Mouse (Mus musculus) adrenal gland, adult 8-10 months (tissue): Measurements from ENCODE around the gene Umad1. TPM values are rescaled to one million over a fixed set of nuclear protein-coding genes. Genes with fewer than 3 reads are reported as not detected.
"Not testable (repeated sequence)": the region's sequence is repeated elsewhere in the genome, so short reads cannot be mapped to it uniquely, and the experiment has no call there.

Experiments used
- DNase-seq: peaks from one replicate; pipeline ENCODE4 v3.0.0; 2022
- total RNA-seq, 4 experiments: library from RNA; stranded (reverse); gene quantifications; 2 replicates each; pipeline ENCODE4 v1.2.4; 2022

Gene Umad1
- total RNA-seq, 4 experiments from 2014 or later: 18.4 to 23.3 (median 22.1) TPM

DNA sequence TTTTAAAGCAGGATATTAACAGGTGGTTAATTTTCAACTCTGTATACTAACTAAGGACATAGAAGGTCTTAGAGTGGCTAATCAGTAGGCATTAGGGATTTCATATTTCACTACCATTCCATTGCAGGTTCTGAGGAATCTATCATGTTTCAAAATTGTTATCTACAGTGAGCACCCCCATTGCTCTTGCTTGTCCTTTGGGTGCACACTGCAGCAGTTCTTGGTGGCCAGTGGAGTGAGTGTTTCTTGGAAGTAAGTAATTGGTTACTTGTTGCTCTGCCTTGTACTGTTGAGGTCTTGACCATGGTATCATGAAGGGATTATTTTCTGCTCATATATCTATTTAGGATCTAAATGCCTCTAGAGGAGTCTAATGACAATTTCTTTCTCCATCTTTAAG, 57.1 kb downstream of the Umad1 start:
- no peak for DNase-seq

DNA sequence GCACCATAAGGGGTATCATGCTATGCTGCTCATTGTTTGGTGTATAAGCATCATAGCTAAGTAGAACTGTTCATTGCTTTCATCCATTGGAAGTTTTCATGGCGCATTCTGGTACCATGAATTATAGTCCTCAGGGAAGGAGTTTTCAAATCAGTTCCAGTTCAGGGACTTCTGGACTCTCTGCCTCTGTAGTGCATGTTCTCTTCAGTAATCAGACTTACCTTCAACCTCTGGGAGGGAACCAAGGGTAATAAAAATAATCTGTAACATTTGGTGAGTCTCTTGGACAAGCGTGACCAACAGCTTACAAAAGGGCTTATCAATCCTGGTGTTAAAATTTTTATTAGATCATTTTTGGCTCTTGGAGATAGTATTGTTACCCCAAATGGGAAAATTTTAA, 60.5 kb downstream of the Umad1 start:
- DNase-seq: no peak

DNA sequence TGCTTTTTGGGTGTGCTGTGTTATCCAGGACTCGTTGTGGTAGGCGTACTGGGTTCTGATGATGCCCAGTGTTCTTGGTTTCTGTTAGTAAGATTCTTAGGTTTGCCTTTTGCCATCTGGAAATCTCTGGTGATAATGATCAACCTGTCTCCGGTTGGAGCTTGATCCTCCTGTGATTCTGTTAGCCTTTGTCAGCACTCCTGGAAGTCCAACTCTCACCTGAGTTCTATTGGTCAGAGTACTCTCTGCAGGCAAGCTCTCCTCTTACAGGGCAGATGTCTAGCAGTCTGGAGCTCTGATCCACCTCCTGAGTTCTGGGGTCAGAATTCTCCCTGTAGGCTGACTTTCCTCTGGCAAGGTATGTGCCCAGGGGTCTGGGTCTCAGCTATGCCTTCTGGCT, 72.4 kb downstream of the Umad1 start:
- DNase-seq: not testable (repeated sequence)

DNA sequence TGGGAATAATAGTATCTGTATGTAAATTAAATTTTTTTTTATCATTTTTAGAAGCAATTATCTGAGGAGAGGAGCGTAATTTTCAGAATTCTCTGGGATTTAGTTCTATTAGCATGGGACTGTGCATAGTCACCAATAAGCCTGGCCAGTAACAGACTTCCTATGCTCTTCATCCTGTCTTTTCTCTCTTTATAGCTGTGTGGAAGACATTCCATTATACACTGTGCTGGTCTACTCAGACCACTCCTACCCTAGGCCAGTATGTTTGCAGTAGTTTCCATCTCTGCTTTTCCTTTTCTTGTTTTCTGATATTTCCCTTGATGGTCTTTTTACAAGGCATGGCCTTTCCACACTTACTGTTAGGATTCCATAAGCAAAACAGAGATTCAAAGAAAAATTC, 74.3 kb downstream of the Umad1 start:
- DNase-seq: no peak

DNA sequence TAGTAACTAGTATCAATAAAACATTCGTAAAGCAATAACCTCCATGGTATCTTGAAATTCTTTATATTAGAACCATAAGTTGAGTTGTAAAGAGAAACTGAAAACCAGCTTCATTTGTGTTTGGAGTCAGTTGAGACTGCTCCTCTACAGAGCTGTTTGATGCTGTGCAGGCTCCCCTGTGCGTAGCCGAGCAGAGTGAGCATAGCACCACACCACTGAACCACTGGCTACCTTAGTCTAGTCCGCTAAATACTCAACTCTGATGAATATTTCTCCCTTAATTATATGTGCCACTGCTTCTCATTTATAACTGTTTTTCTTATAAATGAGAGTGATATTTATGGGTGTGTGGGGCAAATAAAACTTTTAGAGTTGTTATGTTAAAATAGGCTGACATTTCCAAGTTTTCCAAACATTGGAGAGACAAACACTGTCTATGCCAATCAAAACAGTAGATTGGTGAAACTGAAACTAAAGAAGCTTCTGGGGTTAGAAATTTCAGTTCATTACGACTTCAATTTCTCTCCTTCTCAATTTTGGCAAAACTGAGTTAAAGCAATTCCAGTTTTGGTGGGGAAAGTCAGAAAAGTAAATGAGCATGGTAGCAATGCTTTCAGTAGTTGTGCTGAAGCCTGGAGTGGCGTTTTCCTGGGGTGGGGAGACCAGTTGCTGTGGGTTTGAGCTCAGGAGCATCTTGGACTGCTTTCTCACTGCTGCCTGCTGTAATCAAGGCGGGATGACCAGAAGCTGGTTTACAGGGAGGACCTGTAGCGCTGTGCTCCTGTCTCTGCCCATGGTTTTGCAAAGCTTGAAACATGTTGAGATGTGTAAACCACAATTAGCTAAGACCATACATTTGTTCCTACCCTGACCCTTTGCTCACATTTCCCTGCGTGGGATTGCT, 77.7 kb downstream of the Umad1 start:
- DNase-seq: no peak

DNA sequence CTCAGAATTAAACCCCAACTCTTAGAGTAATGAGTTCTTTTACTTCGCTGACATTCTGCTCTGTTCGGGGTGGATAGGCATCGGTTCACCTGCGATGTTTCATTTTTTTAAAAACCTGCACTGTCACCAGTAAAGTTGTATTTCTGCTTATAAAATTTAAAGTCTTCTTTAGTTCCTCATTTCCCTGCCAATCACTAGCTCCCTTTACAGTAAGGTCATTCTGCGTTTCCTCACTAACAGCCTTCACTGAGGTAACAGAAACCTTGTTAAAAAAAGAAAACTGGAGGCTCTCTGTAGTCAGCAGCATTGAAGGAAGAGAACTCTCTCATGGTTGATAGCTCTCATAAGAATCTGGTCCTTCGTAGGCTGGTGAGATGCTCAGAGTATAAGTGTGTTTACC, 80.4 kb downstream of the Umad1 start:
- no peak for DNase-seq

DNA sequence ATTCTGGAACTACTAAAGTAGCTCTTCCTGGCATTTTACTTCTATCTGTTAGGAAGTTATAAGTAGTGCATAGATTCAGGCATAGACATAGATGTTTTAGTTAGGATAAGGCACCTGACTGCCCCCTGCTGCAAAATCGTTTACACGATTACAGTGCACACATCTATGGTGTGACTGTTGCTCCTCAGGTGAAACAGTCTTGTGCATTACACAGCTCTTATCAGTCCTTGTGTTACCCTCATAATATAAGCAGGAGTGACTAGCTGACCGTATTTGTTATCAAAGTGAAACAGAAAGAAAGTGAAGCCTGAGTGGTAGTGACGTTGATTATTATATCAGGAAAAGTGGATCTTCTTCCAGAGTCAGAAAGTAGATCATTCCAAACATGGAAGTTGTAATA, 84.2 kb downstream of the Umad1 start:
- no peak for DNase-seq

DNA sequence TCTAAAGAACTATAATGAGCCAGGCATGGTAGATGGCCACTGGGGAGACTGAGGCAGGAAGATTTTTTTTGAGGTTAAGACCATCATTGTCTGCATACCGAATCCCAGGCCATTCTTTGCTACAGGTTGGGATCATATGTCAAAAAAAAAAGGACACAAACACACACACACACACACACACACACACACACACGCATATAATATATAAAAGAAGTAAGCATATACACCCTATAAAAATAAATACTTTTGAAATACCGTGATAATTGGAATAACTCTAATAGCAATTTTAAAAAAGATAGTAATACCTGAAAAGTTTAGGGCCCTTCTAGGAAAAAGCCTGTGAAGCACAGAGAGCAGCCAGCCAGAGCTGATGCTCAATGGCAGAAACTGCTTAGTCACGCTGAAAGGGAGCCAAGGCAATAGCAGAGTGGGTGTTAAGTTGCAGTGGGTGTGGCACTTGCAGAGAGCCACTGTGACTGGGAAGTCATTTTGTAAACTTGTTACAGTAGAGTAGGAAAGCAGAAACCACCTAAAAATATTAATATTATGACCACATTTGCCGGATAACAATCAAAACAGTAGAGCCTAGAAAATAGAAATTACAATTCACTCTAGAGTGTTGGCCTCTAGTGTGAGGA, 86.2 kb downstream of the Umad1 start:
- DNase-seq: no peak

DNA sequence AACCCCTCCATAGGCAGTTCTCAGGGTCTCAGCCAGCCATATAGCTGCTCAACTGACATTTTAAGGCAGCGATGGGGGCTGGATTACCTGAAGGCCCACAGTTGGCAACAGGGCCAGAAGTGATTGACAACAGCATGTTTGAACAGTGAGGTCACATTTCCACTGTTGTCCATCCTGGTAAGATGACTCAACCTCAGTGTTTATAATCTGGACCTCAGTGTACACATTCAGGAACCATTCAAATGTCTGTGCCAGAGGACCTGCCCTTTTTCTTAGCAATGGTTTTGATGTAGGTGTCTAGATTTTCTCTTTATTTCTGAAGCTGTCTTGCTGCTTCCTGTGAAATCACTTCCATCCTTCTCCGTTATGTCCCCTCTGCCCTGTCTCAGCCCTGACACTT, 88.1 kb downstream of the Umad1 start:
- DNase-seq: no peak

DNA sequence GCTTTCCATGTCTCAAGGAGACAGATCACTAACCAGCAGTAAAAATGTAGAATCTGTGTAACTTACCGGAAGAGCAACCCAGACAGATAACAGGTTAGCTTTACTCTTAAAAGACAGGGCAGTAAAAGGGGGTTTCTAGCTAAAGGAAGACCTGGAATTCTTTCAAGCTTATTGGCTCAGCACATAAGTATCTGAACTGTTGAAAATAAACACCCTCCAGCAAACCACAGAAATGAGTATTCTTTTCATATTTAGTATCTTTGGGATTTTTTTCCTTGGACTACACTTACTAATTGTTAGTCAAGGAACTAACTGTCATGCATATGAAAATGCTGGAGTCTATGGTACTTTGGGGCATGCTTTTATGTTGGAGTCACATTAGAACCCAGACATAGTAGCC, 89.3 kb downstream of the Umad1 start:
- DNase-seq: no peak

DNA sequence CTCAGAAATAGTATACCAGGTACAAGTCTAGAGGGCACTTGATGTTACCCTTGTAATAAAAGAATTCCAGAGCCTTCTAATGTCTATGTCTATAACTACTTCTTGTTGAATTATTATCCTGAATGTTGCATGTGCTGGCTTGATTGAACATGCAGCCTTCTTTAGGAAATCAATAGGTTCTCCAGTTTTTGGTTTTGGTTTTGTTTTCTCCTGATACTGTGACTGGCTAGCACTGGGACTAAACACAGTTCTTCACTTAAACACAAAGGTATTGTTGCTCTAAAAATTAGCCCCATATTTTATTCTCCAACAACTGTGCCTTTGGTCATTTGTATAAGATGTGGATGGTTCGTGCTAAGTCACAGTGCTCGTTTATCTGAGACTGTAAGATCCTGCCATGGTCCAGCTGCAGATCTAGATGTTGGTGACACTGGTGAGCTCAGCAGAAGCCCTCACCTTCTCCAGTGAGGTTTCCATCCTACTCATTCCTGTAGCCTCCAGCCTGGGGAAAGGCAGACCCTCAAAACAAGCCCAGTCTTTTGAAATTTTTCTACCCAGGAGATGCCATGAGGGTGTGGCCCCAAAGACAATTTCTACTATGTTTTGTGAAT, 90.1 kb downstream of the Umad1 start:
- DNase-seq: no peak

DNA sequence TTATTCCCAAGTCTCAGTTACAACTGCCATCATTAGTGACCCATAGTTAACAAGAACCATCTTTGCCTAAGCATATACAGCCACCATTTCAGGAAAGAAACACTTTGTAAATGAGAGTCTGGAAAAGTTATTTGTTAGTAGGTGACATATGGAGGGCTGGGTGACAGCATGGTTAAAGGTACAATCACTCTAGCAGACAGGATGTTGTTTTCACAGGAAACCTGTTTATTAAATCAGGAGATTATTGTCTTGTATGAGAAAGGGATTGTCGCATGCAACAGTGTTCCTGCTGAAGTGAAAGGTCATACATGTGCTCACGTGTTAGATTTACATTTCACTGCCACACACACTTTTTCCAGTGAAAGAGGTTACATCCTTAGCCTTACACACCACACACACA, 92.4 kb downstream of the Umad1 start:
- DNase-seq: no peak

DNA sequence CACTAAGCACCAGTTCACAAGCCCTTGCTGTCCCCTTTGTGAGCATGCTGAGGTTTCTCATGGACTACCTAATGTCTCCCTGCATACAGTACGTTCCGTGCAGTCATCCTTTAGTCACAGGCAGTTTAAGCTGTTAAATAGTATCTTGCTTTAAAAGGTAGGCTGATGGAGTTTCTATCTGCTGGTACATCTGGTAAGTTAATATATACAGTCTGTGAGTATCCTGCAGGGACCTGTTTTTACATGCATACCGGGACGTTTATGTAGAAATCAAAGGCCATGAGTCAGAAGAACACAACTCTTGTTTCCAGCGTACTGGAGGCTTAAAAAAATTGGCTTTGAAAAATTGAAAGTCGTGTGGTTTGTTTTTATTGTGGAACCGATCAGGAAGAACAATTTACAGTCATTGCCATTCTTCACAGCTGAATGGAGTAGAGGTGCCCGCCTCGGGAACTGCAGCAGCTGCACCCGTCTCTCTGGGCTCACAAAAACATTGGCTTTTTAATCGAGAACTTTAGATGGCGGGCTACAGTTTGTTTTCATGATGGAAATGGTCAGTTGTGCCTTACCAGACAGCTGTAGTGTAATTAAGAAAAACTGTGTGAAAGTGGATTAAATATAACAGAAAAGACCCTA, 93.6 kb downstream of the Umad1 start:
- no peak for DNase-seq

DNA sequence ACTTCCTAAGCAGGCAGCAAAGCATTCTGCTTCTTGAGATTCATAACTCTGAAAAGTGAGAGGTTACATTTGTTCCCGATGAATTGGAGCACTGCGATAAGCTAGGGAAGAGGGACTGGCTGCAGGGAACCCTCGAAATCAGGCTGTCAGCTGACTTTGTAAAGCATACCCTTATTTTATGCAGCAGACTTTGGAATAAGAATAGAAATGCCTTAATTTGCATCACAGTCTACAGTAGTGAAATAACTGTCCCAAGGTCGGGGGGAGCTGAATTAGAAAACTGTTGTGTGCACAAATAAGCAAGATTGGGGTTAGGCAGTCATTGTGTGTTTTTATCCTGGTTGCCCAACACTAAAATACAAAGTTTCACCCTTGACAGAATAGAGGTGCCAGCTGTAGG, 94.4 kb downstream of the Umad1 start:
- DNase-seq: no peak

DNA sequence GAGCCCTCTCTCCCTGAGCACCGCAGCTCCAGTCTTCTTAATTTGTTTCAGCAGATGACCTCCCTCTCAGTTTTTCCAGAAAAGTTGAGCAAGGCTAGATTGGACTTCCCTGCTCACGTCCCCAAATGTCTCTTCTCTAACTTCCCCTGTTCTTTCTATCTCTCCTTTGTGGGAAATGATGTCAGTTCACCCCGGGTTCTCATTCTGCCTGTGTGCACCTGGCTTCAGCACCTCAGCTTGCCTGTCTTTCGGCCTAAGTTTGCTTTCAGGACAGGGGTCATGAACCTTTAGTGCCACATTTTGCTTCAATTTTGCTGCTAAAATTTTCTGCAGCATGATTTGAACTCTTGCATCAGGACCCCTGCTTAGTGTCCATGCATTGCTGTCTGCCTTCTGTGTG, 95.8 kb downstream of the Umad1 start:
- no peak for DNase-seq

DNA sequence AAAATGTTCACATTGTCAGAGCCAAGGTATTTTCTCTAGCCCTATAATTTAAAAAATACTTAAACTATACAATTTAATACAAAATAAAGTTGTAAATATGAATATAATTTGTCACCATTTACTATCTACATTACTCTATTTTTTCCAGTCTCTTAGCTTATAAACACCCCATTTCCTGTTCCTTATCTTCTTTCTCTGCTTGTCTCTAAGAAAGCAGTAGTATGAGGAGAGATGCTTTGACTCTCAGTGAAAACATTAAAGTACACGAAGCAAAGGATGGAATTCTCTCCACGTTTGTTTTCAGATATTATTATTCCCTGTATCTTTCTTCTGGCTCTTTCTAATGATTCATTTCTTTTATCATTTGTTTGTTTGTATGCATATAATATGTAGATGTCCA, 99.1 kb downstream of the Umad1 start:
- DNase-seq: no peak

DNA sequence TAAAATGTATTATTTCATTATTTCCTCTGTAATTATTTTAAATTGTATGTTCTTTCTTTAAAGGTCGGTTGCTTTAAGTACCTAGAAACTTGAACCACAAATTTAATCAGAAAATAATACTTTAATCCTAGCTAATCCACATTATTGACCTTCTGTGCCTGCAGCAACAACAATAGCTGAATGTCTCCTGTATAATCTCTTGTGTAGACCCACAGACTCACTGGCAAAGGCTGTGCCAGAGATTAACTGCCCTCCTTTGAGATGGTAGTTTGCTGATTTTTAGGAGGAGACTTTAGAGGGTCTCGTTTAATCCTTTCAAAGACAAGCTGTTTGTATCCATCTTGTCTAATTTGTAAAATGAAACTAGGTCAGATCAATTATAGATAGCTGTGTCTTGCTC, 99.7 kb downstream of the Umad1 start:
- no peak for DNase-seq

DNA sequence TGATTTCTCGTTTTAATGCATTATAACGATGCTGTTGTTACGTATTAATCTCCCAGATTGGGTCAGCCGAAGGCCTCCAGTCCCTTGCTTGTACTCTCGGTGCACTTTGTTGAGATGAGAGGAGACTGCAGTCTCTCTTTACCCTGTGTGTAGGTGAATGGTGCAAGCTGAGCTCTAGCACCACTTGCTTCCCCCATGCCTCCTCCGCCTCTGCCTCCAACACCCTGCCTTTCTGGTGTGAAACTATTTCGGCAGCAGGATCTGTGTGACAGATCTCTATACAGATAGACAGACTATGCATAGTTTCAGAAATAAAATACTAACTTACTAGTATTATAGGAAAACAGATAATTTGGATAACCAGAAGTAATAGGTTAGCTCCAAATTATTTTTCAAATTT, 101.7 kb downstream of the Umad1 start:
- no peak for DNase-seq

DNA sequence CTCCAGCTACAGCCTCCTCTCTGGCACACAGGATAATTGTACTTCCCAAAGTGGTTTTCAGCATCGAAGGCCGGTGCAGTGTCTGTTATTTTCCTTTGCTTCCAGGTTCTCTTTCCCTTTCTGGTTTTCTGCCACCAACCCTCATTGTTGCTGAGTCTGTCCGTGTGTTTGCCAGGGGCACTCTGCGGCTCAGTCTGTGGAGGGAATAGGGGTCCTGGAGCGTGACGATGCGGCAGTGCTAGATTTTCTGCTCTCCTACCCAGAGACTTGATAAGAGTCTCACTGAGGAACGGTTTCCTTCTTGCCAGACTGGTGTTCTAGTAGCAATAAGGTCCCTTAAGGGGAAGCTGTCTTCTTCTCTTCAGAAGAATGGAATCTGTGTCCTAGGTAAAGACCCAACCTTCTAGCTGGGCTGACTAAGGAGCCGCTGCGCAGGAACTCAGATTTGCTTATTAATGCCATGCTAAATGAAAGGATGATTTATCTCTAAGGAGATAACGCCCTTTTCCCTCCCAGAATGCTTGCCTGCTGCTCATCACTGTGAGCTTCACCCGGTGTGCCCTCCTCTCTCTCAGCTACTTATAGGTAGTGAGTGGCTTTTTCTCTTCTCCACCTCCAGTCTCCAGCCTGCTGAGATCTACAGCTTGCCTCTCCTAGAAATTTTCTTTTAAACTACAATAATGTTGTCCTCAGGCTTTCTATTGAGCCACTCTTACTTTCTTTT, 105.1 kb downstream of the Umad1 start:
- DNase-seq: no peak

DNA sequence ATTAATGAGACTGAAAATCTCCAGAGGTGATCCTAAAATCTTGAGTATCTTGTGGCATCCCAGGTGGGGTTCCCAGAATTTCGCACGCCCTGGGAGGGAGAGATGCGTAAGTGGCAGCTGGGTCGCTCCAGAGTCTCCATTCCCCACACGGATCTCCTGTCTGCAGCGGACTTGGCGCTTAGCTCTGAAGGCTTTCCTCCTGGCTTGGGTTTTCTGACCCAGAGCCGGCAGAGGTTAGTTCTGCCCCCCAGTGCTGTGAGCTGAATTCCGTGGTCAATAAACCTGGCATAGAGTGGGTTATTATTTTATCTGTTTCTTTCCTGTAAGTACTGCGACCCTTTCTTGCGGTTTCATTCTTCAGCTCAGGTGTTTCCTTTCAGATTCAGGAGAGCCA, 105.7 kb downstream of the Umad1 start:
- no peak for DNase-seq

DNA sequence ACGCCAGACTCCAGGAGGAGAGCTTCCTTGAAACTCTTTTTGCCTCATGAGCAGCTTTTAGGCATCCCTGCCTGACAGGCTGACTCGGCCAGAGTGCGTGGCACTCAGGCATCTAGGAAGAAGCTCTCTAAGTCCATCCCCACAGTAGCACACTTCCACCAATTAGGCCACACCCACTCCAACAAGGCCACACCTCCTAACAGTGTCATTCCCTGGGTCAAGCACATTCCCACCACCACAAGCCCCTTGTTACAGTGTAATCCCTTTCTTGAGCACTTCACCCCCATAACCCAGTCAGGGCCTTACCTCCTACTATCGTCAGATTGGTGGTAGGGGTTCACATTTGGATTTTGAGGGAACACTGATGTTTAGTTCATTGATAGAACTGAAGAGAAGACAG, 108.6 kb downstream of the Umad1 start:
- no peak for DNase-seq

DNA sequence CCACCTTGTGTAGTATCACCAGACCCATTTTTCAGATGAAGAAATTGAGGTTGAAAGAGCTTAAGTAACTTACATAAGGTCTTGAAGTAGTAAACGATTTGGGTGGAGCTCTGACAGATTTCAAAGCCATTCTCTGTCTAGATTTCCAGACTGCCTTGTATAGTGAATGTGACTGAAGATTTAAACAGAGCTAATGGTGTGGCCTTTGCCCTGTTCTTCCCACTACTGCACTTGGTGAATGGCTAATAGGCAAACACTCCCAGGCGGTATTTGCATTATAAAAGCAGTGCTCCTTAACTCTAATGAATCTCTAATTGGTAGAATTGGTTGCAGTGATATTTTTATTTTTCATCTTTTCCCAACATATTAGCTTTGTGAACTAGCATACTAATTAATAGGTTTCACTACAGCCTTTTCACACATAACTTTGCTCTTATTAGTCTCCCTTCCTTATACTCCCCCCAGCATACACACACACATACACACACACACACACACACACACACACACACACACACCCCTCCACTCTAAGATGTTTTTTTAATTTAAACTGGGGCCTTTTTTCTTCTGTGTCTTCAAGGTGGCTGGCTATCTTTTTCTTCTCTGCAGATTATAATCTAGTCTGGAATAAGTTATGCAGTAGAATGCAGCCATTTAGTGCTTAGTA, 109.2 kb downstream of the Umad1 start:
- DNase-seq: no peak
